Mouse (Mus musculus): ENCODE data around the gene Wdr54. TPM values are rescaled to one million over a fixed set of nuclear protein-coding genes. Genes with fewer than 3 reads are reported as not detected.
"Not testable (repeated sequence)": the region's sequence is repeated elsewhere in the genome, so short reads cannot be mapped to it uniquely, and the experiment has no call there.

The Wdr54 gene
- polyA plus RNA-seq, 1 experiment from 2014 or later: 5.3 TPM

DNA sequence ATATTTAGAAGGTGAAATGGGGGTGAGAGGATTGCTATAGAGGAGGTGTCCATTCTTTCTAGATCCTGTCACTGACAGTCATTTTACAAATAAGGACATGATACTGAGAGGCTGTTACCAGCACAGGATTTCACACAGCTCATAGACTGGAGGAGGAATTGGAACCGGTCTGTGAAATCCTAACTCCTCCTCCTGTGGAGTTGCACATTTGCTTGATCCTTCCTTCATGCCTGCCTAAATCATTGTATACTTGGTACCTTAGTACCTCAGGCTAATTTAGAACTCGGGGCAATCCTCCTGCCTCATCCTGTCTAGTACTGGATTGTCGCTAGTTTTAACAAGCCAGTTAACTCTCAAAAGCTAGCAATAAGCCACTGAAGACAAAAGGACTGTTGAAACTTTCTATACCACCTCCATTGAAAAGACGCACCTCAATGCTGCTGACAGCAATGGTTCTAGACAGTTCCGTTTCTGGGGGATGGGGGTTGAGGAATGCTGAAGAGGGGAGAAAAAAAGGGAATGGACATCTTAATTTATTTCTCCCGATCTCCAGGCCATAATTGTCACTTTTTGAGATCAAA is 8.9 kb upstream of the Wdr54 start:
- 6% methylated on average over 6 of the region's 6 CpGs for WGBS
- H3K27me3 ChIP-seq (ENCODE audit: control insufficient read depth, insufficient read depth, low read length): peaks cover 11% of the 10 kb centered on the region
- H3K9ac ChIP-seq (replicated peaks; ENCODE audit: low read depth, low read length): peak overlapping the region; percentile 71
- peaks cover 18% of the 10 kb centered on the region; the same call in 1 of the 2 replicates for H3K4me1 ChIP-seq (ENCODE audit: control insufficient read depth, insufficient read depth, low read length)
- no peaks in the 10 kb centered on the region; the same call in 1 of the 2 replicates for H3K36me3 ChIP-seq (ENCODE audit: control insufficient read depth, insufficient read depth, low read length)
- H3K9me3 ChIP-seq (ENCODE audit: control insufficient read depth, low read depth, low read length): no peaks in the 10 kb centered on the region
- peak overlapping the region; percentile 74 for H3K4me2 ChIP-seq (replicated peaks; ENCODE audit: low read depth, low read length)
- peak overlapping the region; percentile 75 for H3K27ac ChIP-seq (ENCODE audit: low read length)
- peak overlapping the region; percentile 70 for H3K4me3 ChIP-seq (ENCODE audit: low read depth, low read length)
- peak; percentile 16; the same call in 1 of the 2 replicates for ATAC-seq (ENCODE audit: insufficient number of reproducible peaks, insufficient read depth, low FRiP score, low read depth)

DNA sequence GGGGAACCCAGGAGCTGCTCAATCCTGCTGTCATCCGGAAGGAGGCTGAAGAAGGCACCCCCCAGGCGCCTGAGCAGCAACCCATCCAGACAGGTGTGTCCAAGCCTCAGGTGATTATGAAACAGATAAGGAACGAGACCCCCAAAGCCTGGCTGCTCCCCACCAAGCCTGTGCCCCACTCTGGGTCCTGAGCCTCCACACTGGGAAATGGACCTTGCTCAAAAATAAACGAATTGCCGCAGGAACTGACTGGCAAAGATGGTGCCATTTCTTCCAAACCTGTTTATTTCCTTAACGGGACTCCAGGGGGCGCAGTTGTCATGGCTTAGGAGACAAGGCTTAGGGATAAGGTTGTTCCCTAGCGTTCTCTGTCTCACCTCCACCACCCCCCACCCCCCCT is 6.5 kb upstream of the Wdr54 start:
- Histone ChIP-seq H3K27me3 (ENCODE audit: control insufficient read depth, insufficient read depth, low read length) (peaks cover 11% of the 10 kb centered on the region), H3K4me3 (ENCODE audit: low read depth, low read length) (peak overlapping the region; percentile 39), H3K9ac (replicated peaks; ENCODE audit: low read depth, low read length) (0 out of 2 replicates have a peak overlapping the region, but pooled peaks have one; percentile 37), H3K4me1 (ENCODE audit: control insufficient read depth, insufficient read depth, low read length) (peaks cover 14% of the 10 kb centered on the region; the same call in 1 of the 2 replicates), H3K36me3 (ENCODE audit: control insufficient read depth, insufficient read depth, low read length) (no peaks in the 10 kb centered on the region), H3K27ac (ENCODE audit: low read length) (no peak overlapping the region), H3K9me3 (ENCODE audit: control insufficient read depth, low read depth, low read length) (no peaks in the 10 kb centered on the region), H3K4me2 (replicated peaks; ENCODE audit: low read depth, low read length) (peak overlapping the region; percentile 68)
- WGBS: 0% methylated on average over 8 of the region's 8 CpGs
- ATAC-seq (ENCODE audit: insufficient number of reproducible peaks, insufficient read depth, low FRiP score, low read depth): no peak

DNA sequence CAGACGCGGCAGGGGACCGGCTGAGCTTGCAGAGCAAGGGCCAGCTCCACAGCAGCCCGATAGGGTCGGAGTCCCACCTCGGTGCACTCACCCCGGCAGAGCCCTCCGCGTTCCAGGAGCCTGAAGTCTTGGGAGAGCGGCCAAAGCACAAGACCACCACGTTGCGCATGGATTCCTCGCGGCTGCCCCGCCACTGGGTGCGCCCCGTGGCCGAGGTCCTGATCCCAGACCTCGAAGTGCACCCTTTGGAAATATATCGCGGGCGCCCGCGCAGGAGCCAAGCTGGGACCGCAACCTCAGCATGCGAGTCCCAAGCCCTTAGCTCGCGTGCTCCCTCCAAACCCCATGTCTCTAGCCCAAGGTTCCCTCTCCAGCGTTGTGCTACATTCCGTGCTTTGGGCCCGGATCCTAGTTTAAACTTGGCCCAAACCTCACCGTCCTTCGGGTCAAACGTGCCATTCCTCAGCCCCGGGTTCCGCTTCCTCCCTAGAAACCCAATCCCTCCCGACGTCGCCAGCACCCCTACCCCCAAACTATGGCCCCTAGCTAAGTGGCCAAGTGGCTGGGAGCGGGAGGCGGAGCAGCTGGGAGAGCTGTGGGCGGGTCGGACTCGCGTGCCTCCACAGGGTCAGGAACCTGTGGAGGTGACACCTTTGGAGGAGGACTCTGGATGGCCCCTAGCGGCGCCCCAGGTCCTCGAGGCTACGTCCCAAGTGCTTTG is 5.9 kb upstream of the Wdr54 start:
- no peak for ATAC-seq (ENCODE audit: insufficient number of reproducible peaks, insufficient read depth, low FRiP score, low read depth)
- Histone ChIP-seq H3K27ac (ENCODE audit: low read length) (no peak overlapping the region), H3K4me3 (ENCODE audit: low read depth, low read length) (peak overlapping the region; percentile 39), H3K9ac (replicated peaks; ENCODE audit: low read depth, low read length) (peak overlapping the region; percentile 37; the same call in 1 of the 2 replicates), H3K4me1 (ENCODE audit: control insufficient read depth, insufficient read depth, low read length) (peaks cover 11% of the 10 kb centered on the region; the same call in 1 of the 2 replicates), H3K9me3 (ENCODE audit: control insufficient read depth, low read depth, low read length) (no peaks in the 10 kb centered on the region), H3K36me3 (ENCODE audit: control insufficient read depth, insufficient read depth, low read length) (no peaks in the 10 kb centered on the region), H3K27me3 (ENCODE audit: control insufficient read depth, insufficient read depth, low read length) (peaks cover 11% of the 10 kb centered on the region), H3K4me2 (replicated peaks; ENCODE audit: low read depth, low read length) (peak overlapping the region; percentile 68)
- WGBS: under 1% methylated on average over 49 of the region's 49 CpGs

DNA sequence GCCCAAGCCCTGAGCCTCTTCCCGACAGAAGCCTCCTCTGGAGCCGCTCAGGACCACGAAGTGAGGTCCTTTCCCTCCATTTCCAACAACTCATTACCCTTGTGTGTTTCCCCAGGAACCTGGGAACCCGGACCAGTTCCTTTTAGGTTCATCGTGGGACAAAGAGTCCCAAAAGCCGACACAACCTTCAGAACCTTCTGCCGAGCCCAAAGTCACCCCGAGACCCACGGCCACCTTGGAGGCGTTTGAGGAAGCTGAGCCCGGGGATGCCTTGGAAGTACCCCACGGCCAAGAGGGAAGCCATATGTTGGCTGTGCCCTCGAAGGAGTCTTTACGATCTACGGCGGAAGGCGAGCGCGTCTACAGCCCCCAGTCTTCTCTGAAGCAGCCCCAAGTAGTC is 5.2 kb upstream of the Wdr54 start:
- Histone ChIP-seq H3K4me1 (ENCODE audit: control insufficient read depth, insufficient read depth, low read length) (peaks cover 7% of the 10 kb centered on the region; the same call in 1 of the 2 replicates), H3K27me3 (ENCODE audit: control insufficient read depth, insufficient read depth, low read length) (peaks cover 11% of the 10 kb centered on the region), H3K9me3 (ENCODE audit: control insufficient read depth, low read depth, low read length) (no peaks in the 10 kb centered on the region), H3K4me2 (replicated peaks; ENCODE audit: low read depth, low read length) (peak overlapping the region; percentile 68), H3K9ac (replicated peaks; ENCODE audit: low read depth, low read length) (peak overlapping the region; percentile 37; the same call in 1 of the 2 replicates), H3K4me3 (ENCODE audit: low read depth, low read length) (peak overlapping the region; percentile 39), H3K36me3 (ENCODE audit: control insufficient read depth, insufficient read depth, low read length) (no peaks in the 10 kb centered on the region), H3K27ac (ENCODE audit: low read length) (no peak overlapping the region)
- 10% methylated on average over 19 of the region's 19 CpGs for WGBS
- no peak for ATAC-seq (ENCODE audit: insufficient number of reproducible peaks, insufficient read depth, low FRiP score, low read depth)

DNA sequence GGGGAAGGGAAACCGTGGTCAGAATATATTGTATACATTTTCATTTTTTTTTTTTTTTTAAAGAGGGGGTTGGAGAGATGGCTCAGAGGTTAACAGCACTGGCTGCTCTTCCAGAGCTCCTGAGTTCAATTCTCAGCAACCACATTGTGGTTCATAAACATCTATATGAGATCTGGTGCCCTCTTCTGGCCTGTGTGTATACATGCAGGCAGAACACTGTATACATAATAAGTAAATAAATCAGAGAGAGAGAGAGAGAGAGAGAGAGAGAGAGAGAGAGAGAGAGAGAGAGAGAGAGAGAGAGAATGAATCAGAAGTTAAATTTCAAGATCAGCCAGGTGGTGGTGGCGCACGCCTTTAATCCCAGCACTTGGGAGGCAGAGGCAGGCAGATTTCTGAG is 3.3 kb upstream of the Wdr54 start:
- ATAC-seq (ENCODE audit: insufficient number of reproducible peaks, insufficient read depth, low FRiP score, low read depth): not testable (repeated sequence)
- peaks cover 11% of the 10 kb centered on the region for H3K27me3 ChIP-seq (ENCODE audit: control insufficient read depth, insufficient read depth, low read length)
- WGBS: 23% methylated on average over 3 of the region's 3 CpGs

DNA sequence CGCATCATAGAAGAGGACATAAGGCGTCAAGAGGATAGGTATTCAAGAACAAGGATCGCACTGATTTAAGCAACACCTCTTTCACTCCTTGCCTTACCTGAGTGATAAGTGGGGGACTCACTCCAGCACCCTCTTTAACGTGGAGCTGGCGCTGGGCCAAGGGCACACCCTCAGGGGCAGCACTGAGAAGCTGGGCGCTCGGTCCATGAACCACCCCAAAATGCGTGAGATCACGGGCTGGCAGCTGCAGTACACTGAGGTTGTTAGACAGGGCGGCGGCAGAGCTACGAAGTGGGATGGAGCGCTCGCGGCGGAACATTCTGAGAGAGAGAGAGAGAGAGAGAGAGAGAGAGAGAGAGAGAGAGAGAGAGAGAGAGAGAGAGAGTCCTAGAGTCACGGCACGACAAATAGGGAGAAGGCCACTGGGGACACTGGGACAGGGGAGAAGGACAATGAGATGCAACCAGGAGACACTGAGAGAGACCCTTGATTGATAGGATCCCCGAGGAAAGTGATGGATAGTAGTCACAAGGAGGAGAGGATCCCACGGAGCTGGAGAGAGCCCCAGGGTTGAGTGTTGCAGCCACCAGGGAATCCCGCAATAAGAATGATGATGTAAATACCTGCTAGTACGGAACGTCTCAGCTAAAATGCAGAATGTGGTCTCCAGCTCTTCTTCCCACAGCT is 502 bp downstream of the Wdr54 start:
- Histone ChIP-seq H3K9me3 (ENCODE audit: control insufficient read depth, low read depth, low read length) (no peaks in the 10 kb centered on the region), H3K9ac (replicated peaks; ENCODE audit: low read depth, low read length) (peak overlapping the region; percentile 32; the same call in 1 of the 2 replicates), H3K36me3 (ENCODE audit: control insufficient read depth, insufficient read depth, low read length) (peaks cover 6% of the 10 kb centered on the region), H3K27ac (ENCODE audit: low read length) (no peak overlapping the region), H3K4me1 (ENCODE audit: control insufficient read depth, insufficient read depth, low read length) (no peaks in the 10 kb centered on the region), H3K4me3 (ENCODE audit: low read depth, low read length) (peak overlapping the region; percentile 46), H3K4me2 (replicated peaks; ENCODE audit: low read depth, low read length) (peak overlapping the region; percentile 71), H3K27me3 (ENCODE audit: control insufficient read depth, insufficient read depth, low read length) (peaks cover 1% of the 10 kb centered on the region)
- WGBS: 6% methylated on average over 23 of the region's 23 CpGs
- no peak for ATAC-seq (ENCODE audit: insufficient number of reproducible peaks, insufficient read depth, low FRiP score, low read depth)

More for the DNA sequence above, 3.3 kb upstream of the Wdr54 start:
- not testable (repeated sequence) for H3K27ac ChIP-seq (ENCODE audit: low read length); H3K9me3 ChIP-seq (ENCODE audit: control insufficient read depth, low read depth, low read length); H3K4me1 ChIP-seq (ENCODE audit: control insufficient read depth, insufficient read depth, low read length); H3K36me3 ChIP-seq (ENCODE audit: control insufficient read depth, insufficient read depth, low read length); H3K9ac ChIP-seq (replicated peaks; ENCODE audit: low read depth, low read length); H3K4me3 ChIP-seq (ENCODE audit: low read depth, low read length); H3K4me2 ChIP-seq (replicated peaks; ENCODE audit: low read depth, low read length)

DNA sequence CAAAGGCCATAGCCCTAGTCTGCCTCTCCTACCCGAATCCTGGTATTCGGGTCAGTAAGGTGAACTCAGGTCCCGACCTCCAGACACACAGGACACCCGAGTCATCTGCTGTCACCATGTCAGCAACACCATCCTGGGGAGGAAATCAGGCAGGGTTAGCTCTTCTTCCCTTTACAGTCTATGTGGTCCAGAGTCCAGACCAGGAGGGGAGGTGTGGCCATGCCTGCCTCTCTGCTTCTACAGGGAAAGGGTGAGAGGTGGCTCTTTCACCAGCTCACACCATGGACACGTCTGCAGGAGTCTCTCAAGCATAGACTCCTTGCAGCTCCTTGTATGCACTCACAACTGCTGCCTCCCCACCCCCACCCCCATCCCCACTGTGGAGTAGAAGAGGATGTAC is 2.7 kb downstream of the Wdr54 start:
- H3K4me1 ChIP-seq (ENCODE audit: control insufficient read depth, insufficient read depth, low read length): no peaks in the 10 kb centered on the region
- 72% methylated on average over 5 of the region's 5 CpGs for WGBS
- no peaks in the 10 kb centered on the region for H3K9me3 ChIP-seq (ENCODE audit: control insufficient read depth, low read depth, low read length)
- peaks cover 17% of the 10 kb centered on the region for H3K36me3 ChIP-seq (ENCODE audit: control insufficient read depth, insufficient read depth, low read length)
- ATAC-seq (ENCODE audit: insufficient number of reproducible peaks, insufficient read depth, low FRiP score, low read depth): no peak
- H3K4me2 ChIP-seq (replicated peaks; ENCODE audit: low read depth, low read length): no peak overlapping the region
- H3K9ac ChIP-seq (replicated peaks; ENCODE audit: low read depth, low read length): no peak overlapping the region
- H3K4me3 ChIP-seq (ENCODE audit: low read depth, low read length): no peak overlapping the region
- no peak overlapping the region for H3K27ac ChIP-seq (ENCODE audit: low read length)
- no peaks in the 10 kb centered on the region for H3K27me3 ChIP-seq (ENCODE audit: control insufficient read depth, insufficient read depth, low read length)

DNA sequence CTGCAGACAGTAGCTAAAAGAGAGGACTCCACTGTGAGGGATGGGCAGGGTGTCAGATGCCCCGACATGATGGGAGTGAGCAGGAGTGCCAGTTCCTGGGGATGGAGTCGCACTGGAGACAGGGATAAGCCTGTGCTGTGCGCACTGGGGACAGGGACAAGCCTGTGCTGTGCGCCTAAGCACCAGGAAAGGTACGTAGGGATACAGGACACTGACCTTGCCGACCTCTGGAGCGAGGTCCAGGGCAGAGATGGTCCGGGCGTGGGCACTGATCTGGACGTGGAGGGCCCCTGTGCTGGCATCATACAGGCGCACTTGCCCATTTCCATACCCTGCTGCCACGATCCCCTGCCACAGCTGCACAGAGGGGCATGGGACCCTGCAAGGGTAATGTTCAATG is 3.2 kb downstream of the Wdr54 start:
- Histone ChIP-seq H3K27ac (ENCODE audit: low read length) (no peak overlapping the region), H3K27me3 (ENCODE audit: control insufficient read depth, insufficient read depth, low read length) (no peaks in the 10 kb centered on the region), H3K4me2 (replicated peaks; ENCODE audit: low read depth, low read length) (no peak overlapping the region), H3K4me3 (ENCODE audit: low read depth, low read length) (no peak overlapping the region), H3K9ac (replicated peaks; ENCODE audit: low read depth, low read length) (no peak overlapping the region), H3K4me1 (ENCODE audit: control insufficient read depth, insufficient read depth, low read length) (no peaks in the 10 kb centered on the region), H3K9me3 (ENCODE audit: control insufficient read depth, low read depth, low read length) (no peaks in the 10 kb centered on the region), H3K36me3 (ENCODE audit: control insufficient read depth, insufficient read depth, low read length) (peaks cover 20% of the 10 kb centered on the region)
- 89% methylated on average over 12 of the region's 12 CpGs for WGBS
- ATAC-seq (ENCODE audit: insufficient number of reproducible peaks, insufficient read depth, low FRiP score, low read depth): no peak
